Mouse (Mus musculus) ovary, postnatal 14 days (tissue): Measurements from ENCODE around the gene Slc25a51.

Experiments used
- DNase-seq: peaks from one replicate; pipeline ENCODE4 v3.0.0; 2022; ENCODE audit warnings: low spot score

The Slc25a51 gene

DNA sequence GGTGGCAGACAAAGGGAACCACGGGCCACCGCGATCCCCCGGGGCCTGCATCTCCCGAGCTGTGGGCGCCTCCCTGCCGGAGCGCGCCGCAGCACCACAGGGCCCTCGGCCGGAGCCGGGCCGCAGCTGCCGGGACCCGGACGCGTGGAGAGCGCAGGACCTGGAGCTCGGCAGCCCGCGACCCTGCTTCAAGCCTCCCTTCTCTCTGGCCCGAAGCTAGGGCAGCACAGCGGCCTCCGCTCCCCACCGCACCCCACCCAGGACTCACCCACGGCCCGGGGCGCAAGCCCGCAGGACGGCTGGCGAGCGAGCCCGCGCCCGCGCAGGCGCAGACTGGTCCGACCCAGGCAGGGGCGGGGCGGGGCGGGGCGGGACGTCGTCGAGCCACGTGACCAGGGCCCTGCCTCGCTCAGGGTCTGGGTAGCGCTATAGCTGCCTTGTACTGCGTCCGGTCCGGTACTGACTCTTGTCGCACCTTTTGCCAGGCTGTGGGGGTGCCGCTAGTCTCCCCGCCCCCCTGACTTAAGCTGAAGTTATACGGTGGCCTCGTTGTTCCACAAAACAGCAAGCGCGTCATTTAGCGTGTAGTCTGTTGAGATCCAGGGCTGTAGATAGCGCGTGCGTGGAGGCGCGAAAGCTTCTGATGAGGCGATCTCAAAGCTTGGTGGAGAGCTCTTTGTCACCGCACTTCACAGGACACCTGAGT is at the start of gene Slc25a51:
TSS of gene Slc25a51 (minus strand) at position 340 of the 706 bp plus-strand sequence.
- peak; percentile 68 for DNase-seq

DNA sequence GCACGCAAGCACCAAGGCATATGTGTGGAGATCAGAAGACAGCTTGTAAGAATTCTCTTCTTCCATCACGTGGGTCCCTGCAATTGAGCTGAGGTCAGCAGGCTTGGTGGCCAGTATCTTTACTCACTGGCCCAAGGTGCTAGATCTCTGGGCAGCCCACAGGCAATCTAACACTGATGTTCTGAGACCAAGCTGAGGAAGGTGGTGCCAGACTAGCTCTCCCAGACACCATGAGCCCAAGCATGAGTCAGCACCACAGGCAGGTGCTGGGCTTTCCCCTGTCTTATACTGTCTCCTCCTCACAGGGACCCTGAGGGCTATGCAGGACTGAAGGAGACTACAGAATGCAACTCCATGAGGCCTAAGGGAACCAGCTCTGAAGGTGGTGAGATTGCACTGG is 49.0 kb upstream of the Slc25a51 start:
- DNase-seq: no peak

DNA sequence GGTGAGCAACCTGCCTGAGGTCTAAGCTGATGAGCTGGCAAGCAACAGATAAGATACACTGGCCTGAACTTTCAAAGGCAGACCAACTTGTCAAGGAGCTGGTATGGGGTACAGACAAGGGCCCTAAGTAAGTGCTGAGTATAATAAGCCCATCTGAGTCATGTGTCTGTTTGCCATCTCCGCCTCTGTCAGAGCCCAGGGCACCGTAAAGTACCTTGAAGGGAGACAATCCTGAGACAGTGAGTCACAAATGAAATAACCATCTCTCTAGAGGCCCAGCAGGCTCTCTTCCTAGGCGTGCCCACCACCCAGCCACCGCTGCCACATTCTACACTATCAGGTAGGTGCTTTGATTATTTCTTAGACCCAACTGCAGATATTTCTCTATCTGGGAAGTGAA is 46.4 kb upstream of the Slc25a51 start:
- no peak for DNase-seq

DNA sequence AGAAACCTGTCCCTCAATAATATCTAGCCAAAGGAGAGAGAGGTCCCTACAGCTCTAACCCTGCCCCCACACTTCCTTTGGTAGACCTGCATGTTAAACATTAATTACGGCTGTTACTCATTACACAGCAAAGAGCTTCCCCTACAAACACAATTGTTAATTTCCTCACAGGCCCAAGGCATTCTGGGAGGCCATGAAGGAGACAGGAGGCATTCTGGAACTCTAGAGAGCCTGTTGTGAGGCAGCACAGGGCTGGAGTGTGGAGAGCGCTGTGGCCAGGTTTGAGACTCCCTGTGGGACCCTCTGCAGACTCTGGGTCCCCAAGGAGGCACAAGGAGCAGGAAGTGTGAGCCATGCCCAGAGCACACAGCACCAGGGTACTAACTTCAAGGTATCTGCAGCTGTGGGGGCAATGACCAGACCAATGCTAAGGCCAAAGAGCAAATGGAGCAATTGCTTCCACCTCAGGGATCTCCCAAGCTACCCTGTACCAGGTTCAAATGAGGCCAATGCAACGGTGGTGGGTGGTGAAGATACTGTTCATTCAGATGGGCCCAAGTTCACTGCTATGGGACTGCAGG is 44.8 kb upstream of the Slc25a51 start:
- DNase-seq: no peak

DNA sequence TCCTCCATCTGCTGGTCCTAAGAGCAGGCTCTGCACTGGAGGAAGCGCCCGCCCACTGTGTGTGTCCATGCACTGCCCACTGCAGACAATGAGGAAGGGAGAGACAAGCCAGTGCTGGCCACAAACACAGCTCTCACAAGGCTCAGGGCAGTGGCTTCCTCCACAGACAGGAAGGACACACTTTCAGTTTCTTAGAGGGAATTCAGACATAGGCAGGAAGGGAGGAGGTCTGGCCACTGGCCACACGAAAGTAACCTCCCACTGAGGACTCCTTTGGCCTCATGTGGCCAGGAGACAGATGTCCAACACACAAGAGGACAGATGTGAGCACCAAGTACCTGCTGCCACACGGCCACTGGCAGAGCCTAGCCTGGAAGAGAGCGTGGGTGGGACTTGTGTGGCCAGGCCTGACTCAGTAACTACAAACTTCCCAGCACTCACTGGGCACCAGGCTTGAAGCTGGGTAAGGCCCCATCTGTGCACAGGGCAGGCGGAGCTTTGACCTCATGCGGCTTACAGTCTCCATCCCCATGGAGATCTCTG is 44.1 kb upstream of the Slc25a51 start:
- no peak for DNase-seq

DNA sequence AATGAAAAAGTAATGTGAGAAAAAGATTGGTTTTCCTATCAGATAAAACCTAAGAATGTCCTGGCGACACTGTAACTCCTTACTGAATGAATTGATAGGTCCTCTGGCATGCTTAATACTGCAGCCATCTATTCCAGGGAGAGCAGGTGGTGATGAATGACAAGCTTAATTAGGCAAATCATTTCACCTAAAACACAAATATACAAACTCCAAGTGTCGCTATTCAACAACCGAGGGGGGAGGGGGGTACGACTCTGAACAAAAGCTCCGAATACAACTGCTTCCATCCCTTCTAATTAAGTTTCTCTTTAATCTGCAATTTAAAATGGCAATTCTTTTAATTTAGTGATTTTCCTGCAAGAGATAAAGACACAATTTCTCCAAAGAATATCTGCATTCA is 40.4 kb upstream of the Slc25a51 start:
- no peak for DNase-seq

DNA sequence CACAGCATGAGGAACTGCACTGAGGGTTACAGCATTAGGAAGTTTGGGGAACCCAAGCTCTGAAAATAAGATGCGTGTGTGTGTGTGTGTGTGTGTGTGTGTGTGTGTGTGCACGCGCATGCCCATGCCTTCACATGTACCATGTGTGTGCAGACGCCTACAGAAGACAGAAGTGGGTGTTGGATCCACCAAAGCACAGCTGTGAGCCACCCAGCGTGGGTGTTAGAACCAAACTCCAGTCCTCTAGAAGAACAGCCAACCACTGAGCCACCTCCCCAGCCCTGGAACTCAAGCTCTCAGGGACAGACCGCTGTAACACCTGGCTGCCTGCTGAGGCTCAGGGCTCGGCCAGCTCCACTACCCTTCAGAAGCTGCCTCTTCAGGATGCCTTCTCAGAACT is 39.9 kb upstream of the Slc25a51 start:
- no peak for DNase-seq

DNA sequence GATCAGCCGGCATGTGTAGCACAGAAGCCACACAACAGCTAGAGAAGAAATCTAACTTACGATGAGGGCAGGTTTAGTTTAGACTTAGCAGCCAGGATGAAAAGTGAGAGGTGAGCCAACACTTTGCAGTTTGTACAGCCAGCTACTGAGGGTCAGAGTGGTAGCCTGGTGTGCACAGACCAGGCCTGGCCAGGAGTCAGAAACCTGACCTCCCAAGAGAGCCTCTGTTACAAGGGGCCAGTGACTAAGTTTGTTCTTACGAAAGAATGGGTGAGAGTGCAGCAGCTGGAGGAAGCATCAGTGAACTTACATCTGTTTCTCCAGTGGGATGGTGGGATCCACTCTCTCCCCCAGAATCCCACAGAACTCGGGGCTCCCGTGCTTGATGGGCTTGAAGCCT is 38.6 kb upstream of the Slc25a51 start:
- DNase-seq: no peak

DNA sequence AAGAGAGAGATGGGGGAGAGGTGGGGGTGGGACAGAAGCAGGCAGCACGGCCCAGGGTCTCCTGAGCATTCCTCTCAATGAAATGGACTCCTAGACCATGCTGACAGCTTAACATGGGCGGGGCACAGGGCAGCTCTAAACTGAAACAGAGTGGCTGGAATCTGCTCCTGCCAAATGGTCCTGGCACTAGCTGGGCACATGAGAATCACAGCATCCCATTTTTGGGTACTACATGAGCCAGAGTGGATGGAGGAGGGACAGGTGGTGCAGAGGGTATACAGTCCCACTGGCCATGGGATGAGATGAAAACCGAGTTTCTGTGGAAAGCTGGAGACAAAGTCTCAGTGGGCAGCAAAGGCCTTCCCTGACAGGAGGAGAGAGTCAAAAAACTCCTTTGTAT is 36.7 kb upstream of the Slc25a51 start:
- no peak for DNase-seq

DNA sequence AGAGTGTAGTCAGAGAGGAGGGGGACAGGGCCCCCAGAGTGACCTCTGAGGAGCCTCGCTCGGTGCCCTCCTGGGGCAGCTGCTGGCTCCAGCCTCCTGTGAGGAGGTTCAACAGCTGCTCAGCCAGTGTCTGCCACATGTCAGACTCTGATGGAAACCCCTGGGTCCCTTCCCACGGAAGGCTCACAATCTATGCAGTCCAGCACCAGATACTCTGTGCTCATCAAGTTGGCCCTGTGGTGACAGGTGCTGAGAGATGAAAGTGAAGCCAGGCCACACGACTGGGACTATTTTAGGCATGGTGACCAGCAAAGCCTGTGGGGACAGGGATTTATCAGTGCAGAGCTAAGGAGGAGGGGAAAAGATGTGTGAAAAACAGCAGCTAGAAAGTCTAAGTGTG is 36.2 kb upstream of the Slc25a51 start:
- no peak for DNase-seq

DNA sequence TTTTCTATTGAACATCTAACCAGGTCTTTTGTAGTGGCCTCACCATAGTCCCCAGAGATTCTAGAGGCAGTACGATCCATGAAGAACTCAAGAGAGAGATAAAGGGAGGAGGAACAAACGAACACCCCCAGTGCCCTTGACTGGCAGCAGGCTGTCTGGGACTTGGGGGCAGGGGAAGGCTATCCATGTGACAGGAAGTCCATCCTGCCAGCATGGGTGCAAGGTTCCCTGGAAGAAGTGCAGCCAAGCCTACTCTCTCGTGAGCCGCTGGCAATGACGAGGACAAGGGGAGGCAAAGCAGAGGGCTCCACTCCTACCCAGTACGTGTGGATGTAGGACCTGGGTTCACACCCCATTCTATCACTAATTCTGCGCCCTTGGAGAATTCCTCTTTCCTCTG is 35.1 kb upstream of the Slc25a51 start:
- no peak for DNase-seq

DNA sequence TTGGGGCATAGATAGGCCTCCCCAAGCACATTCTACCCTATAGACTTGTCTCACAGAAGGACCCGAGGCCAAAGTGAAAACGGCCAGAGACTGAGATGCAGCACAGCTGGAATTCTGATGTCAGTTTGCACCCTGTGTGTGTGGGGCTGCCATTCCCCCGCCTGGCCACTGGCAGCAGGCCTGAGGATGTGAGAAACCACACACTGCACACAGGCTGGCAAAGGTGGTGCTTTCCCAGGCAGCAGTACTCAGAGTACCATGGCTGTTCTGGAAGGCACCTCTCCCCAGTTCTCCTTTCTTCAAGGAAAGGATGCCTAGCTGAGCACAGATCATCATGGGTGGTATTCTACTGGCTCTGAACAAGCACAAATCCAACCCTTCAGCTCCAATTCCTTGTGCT is 33.7 kb upstream of the Slc25a51 start:
- no peak for DNase-seq

DNA sequence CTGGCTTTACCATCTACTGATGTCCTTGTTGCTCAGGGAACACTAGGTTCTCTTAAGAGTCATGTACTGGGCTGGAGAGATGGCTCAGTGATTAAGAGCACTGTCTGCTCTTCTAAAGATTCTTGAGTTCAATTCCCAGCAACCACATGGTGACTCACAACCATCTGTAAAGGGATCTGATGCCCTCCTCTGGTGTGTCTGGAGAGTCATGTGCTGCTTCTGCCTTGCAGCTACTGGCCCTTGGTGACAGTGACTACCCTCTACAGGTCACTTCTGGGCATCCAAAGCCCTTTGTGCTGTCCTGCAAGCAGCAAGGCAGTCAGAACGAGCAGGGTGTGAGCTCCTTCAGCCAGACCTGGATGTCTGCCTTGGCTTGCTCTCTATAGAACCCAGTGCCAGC is 33.2 kb upstream of the Slc25a51 start:
- DNase-seq: no peak

DNA sequence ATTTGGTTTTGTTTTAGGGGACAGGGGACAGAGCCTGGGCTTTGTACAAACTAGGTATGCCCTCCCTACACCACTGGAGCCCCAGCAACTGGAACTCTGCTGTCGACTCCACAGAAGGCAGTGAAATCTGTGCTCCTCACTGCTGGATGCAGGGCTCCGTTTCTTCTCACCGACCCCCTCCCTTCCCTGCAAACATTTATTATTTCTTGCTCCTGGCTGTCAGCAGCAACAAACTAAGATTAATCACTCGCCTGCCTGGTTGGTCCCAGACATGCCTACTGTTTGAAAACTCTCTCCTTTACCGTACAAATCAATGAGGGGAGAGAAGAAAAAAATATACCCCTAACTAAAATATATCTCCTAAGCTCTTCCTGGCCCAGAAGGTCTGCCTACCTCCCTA is 30.7 kb upstream of the Slc25a51 start:
- DNase-seq: no peak

DNA sequence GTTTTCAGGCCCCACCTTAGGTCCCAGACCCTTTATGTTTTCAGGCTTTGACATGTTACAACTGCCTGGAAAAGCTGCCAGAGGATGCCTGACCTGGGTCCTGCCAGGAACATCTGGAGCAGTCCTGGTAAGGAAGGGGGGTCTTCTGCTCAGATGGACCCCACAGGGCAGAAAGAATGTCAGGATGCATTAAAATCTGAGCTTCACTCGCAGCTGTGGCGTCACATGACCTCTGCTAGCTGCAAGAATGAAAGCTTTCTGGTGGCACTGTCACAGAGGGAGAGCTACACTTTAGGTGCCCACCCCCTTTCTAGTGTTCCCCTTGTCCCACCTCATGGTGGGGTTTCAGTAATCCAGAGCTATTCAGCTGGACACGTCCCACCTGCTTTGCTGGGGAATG is 28.4 kb upstream of the Slc25a51 start:
- no peak for DNase-seq

DNA sequence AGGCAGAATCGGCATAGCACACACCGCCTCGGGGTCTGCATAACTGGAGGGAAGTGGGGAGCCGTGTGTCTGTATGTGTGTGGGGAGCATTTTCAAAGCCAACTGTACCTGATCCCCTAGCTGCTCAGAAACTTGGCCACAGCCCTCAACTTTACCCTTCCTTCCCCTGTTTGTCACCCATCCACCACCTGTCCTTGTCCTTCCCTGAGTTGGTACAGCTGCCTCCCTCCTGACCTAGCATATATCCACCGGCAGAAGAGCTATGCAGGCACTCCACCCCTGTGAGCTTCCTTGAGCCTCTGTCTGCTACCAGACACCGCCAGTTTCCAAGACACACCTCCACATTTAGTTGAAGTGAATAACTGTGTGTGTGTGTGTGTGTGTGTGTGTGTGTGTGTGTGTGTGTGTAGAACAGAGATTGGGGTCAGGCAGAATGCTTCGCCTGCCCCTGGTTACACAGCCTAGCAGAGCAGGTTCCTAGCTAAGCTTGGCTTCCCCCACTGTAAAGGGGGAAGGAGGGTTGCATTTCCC is 27.9 kb upstream of the Slc25a51 start:
- no peak for DNase-seq

DNA sequence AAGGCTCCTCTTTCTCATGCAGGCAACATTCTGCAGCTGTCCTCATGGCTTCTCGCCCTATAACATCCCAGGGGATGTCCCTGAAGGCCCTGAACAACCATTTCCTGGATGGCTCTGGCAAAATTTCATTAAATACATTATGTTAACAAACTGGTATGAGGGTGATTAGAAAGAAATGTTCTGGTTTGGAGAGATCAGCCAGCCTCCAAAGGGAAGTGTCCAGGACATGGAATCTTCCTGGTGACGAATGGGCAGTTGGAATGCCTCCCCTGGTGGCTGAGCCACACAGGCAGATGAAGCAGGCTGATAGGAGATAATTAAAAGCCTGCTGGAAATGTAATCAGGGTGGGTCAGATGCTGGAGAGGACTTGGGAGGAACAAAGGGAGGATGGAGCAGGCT is 27.3 kb upstream of the Slc25a51 start:
- DNase-seq: no peak

DNA sequence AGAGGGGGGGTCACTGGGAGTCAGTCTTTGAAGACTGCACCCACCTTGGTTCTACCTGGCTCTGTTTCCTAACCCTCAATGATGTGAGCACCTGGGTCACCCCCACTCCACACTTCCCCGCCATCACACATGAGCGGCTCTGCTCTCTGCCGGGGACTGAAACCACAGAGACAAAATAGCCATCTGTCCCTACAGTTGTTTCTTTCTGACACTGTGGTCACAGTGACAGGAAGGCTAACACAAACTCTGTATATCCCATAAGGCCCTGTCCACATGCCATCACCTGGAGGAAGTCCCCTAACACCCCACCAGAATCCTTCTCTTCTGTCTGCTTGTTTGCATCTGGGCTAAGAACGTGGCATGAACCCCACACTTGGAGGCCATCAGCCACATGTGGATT is 26.1 kb upstream of the Slc25a51 start:
- DNase-seq: no peak

DNA sequence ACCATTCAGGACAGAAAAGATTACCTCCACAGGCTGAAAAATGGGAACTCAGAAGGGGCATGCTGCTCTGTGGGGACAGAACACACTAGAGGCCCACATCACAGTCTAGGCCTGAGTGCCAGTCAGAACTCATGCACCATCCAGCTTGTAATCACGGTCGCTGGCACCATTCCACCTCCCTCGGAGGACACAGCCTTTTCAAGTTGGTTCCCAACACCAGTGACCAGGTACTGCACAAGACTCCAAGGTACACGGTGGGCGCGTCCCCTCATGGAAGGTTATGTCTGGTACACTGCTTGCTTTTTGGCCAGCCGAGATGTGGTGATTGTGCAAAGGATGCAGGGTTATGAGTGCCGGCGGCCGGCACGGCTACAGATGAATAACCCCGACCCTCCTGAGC is 25.5 kb upstream of the Slc25a51 start:
- DNase-seq: no peak

DNA sequence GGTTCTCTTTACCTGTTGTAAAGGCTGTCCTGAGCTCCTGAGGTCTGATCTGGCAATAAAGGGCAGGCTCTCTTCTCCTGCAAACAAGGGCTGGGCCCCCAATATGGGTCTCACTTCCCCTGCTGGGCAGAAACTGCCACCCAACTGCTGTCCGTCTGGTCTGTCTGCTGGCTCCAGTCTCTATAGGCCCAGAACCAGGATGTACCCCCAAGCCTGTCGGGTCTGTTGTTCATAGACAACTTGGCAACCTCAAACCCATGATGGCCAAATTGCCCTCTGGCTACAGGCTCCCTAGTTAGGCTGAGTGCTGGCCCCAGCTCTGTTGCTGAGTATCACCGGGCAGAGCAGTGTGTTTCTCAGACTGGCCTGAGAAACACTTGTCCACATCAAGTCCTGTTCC is 23.2 kb upstream of the Slc25a51 start:
- DNase-seq: no peak

DNA sequence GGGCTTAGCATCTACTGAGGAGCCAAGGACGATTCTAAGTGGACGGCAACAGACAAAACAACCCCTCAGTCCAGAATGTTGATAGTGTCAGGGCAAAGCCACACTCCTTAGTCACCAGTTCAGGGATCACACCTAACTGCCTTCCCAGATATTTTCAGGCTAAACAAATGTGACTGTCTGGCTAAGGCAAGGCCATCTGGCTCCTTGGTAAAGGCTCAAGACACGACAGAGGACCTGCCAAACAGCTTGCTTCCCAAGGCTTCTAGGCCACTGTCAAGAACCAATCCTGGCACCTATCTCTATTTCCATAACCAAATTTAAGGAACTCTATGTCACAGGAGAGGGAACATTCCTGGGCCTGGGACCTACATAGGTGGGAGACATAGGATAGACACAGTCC is 22.8 kb upstream of the Slc25a51 start:
- no peak for DNase-seq

DNA sequence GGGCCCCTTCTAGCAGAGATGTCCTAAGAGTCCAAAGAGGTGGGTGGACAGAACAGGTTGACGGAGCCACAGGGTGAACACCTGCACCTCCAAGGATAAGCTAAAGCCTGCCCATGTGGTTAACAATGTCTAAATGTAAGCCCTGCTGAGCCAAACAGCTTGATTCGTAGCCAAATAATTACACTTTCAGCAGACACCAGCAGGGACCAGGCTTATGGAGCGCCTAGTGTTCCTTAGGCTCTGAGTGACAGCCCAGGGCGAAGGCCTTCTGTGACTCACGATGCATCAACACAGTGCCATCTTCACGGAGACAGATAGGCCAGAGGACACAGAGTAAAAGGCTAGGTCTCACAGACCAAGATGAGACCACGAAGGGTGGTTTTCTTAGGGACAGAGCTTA is 20.9 kb upstream of the Slc25a51 start:
- DNase-seq: no peak

DNA sequence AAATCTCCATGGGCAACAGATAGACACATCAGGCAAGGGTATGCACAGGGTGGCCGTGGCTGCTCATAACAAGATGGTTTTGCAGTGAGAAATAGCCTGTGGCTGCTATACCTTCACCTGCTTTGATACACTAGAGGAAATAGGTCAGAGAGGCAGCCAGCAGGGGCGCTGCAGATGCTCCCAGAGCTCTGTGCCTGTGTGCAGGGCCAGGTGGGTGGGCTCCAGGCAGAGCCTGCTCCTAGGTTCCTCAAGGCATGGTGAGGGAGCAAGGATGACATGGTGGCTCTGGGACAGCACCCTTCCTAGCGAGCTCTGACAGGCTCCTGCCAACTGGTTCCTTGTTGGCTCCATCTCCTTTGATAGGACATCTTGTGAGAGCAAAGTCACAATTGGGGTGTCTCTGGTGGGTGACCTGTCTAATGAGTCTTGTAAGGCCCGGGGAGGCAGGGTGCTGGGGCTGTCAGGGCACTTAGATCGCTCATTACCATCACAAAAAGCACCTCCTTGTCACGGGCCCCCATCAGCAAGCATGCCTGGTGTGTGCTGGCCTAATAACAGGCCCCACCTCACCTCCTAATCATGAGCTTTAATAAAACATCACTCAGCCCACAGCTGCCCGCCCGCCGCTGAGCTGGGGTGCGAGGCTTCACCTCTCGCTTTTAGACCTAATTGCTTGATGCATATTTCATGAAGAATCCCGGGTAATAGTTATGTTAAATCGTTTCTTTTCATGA is 18.3 kb upstream of the Slc25a51 start:
- DNase-seq: no peak
